Mouse (Mus musculus) midbrain, embryonic 11.5 days (tissue): ENCODE data around the gene Spast. TPM values are rescaled to one million over a fixed set of nuclear protein-coding genes. Genes with fewer than 3 reads are reported as not detected.
"Not testable (repeated sequence)": the region's sequence is repeated elsewhere in the genome, so short reads cannot be mapped to it uniquely, and the experiment has no call there.

Experiments used
- ATAC-seq: fragments of 200-750 bp; cut with Nextera tagmentation; 2 replicates; pipeline ENCODE4 v1.8.0; 2017; ENCODE audit warnings: moderate TSS enrichment, moderate library complexity; ENCODE audit not compliant: low FRiP score
- DNase-seq: peaks from one replicate; pipeline ENCODE4 v3.0.0; 2015; ENCODE audit warnings: low spot score; ENCODE audit errors: missing footprints
- H3K27ac ChIP-seq: fragments of 300-500 bp; sonication (generic); 2 replicates; pipeline ENCODE4 v1.5.1; 2014; ENCODE audit warnings: low read depth, low read length
- H3K27me3 ChIP-seq: fragments of 300-500 bp; sonication (generic); 2 replicates; pipeline ENCODE4 v1.6.1; 2014; ENCODE audit warnings: mild to moderate bottlenecking, low read length, moderate library complexity, mixed read lengths; ENCODE audit not compliant: control insufficient read depth, insufficient read depth
- H3K36me3 ChIP-seq: fragments of 300-500 bp; sonication (generic); 2 replicates; pipeline ENCODE4 v1.6.1; 2014; ENCODE audit warnings: mild to moderate bottlenecking, low read length, moderate library complexity, mixed read lengths; ENCODE audit not compliant: control insufficient read depth, insufficient read depth
- H3K4me1 ChIP-seq: fragments of 300-500 bp; sonication (generic); 2 replicates; pipeline ENCODE4 v1.6.1; 2014; ENCODE audit warnings: low read length; ENCODE audit not compliant: control insufficient read depth, insufficient read depth
- H3K4me2 ChIP-seq: fragments of 300-500 bp; sonication (generic); 2 replicates; pipeline ENCODE4 v1.6.1; 2014; ENCODE audit warnings: mild to moderate bottlenecking, moderate library complexity
- H3K4me3 ChIP-seq: fragments of 300-500 bp; sonication (generic); 2 replicates; pipeline ENCODE4 v1.5.1; 2014; ENCODE audit warnings: low read depth, low read length
- H3K9ac ChIP-seq: fragments of 300-500 bp; sonication (generic); 2 replicates; pipeline ENCODE4 v1.6.1; 2014; ENCODE audit warnings: low read length
- H3K9me3 ChIP-seq: fragments of 300-500 bp; sonication (generic); 2 replicates; pipeline ENCODE4 v1.6.1; 2016; ENCODE audit warnings: low read length; ENCODE audit not compliant: control insufficient read depth
- WGBS: fragments of 180-500 bp; shearing (Covaris S2); extraction: QIAGEN DNeasy Blood & Tissue Kit; methylation state at CpG from one replicate; pipeline ENCODE4 v1.1.7; 2014; 5-methylcytosine and 5-hydroxymethylcytosine counted together
- polyA plus RNA-seq: library from polyadenylated mRNA; unstranded; fragments of >200 nt; fragmentation: Nextera tagmentation; extraction: Ambion mirVana; gene quantifications from 2 replicates; pipeline ENCODE4 v1.2.1, GENCODE M21; 2014

Spast gene
- polyA plus RNA-seq, 1 experiment from 2014 or later = 48.8 TPM

DNA sequence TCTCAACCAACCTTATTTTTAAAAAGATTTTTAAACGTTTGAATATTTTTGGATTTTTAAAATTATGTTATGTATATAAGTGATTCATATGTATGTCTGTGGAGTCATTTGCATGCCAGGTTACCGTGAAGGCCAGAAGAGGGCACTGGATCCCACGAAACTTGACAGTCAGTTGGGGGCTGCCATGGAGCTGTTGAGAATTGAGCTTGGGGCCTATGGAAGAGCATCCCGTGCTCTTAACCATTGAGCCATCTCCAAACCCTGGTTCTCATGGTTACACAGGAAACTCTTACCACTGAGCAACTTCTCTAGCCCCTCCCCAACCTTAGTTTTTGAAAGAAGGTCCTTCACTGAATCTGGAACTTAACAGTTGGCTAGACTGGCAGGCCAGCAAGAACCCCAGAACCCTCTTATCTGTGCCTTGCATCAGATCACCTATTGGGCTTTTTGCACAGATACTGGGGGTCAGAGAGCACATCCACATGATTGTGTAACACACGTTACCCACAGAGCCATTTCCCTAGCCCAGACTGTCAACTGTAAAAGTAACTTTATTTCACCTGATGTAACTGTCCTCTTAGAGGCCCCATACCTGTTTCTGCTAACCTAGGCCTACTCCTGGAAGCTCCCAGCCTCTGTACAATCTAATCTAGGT lies 16.3 kb upstream of the Spast start:
- DNase-seq (no peak), ATAC-seq (no peak)
- Histone ChIP-seq H3K27ac (no peak overlapping the region), H3K27me3 (no peaks in the 10 kb centered on the region), H3K9ac (no peak overlapping the region), H3K4me1 (no peaks in the 10 kb centered on the region), H3K9me3 (no peaks in the 10 kb centered on the region), H3K4me2 (no peak overlapping the region), H3K4me3 (no peak overlapping the region), H3K36me3 (no peaks in the 10 kb centered on the region)
- 52% methylated on average over 5 of the region's 5 CpGs for WGBS

DNA sequence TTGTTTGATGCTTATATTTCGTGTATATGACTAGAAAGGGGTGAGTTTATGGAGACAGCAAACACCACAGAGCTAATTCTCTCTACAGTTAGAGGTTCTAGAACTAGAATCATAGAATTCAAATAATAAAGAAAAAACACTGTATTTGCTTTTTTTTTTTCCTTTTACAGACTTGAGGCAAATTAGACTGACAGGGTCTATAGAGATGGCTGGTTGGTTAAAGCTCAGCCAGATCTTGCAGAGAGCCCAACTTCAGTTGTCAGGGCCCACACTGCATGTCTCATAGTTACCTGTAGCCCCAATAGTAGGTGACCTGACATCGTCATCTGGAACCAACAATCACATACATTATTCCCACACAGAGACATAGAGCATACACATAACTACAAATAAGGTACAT lies 14.9 kb upstream of the Spast start, which contains the start of gene Dpy30:
Dpy30 (minus strand) TSS at position 101 of the 400 bp plus-strand sequence.
- Histone ChIP-seq H3K9ac (no peak within 1 kb of the TSS), H3K4me2 (no peak within 1 kb of the TSS), H3K27me3 (no peaks in the 10 kb centered on the region), H3K4me3 (no peak within 1 kb of the TSS), H3K9me3 (no peaks in the 10 kb centered on the region), H3K36me3 (no peaks in the 10 kb centered on the region), H3K4me1 (no peaks in the 10 kb centered on the region), H3K27ac (no peak within 1 kb of the TSS)
- no peak for ATAC-seq
- DNase-seq = no peak
- 83% methylated on average over 2 of the region's 2 CpGs for WGBS

DNA sequence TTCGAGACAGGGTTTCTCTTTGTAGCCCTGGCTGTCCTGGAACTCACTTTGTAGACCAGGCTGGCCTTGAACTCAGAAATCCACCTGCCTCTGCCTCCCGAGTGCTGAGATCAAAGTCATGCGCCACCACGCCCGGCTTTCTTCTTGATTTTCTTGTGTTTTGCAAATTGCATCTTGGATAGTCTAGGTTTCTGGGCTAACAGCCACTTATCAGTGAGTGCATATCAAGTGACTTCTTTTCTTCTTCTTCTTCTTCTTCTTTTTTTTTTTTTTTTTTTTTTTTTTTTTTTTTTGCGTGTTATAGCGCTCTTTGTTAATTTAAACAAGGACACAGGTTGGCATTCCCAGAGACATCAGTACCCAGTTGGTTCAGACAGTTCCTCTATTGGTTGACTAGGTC lies 11.6 kb upstream of the Spast start:
- H3K4me1 ChIP-seq, H3K9me3 ChIP-seq, H3K27me3 ChIP-seq, H3K36me3 ChIP-seq, H3K4me2 ChIP-seq, H3K9ac ChIP-seq, DNase-seq, ATAC-seq, H3K4me3 ChIP-seq, H3K27ac ChIP-seq: not testable (repeated sequence)
- WGBS = 90% methylated on average over 7 of the region's 7 CpGs

DNA sequence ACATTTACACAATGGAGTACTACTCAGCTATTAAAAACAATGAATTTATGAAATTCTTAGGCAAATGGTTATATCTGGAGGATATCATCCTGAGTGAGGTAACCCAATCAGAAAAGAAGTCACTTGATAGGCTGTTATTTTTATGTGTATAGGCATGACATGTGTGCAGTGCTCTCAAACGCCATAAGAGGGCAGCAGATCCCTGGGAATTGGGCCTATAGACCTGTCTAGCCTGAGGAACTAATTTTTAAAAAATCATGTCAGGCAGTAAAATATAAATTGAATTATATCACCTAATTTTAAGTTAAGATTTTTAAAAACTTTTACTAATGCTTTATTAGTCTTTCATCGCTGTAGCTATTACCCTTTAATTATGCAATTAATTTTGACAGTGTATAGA lies 10.6 kb upstream of the Spast start:
- DNase-seq = peak; percentile 91
- H3K27me3 ChIP-seq, H3K4me2 ChIP-seq, H3K36me3 ChIP-seq, H3K4me3 ChIP-seq, H3K9ac ChIP-seq, ATAC-seq, H3K27ac ChIP-seq, H3K9me3 ChIP-seq, H3K4me1 ChIP-seq: not testable (repeated sequence)
- 46% methylated on average over 2 of the region's 2 CpGs for WGBS

DNA sequence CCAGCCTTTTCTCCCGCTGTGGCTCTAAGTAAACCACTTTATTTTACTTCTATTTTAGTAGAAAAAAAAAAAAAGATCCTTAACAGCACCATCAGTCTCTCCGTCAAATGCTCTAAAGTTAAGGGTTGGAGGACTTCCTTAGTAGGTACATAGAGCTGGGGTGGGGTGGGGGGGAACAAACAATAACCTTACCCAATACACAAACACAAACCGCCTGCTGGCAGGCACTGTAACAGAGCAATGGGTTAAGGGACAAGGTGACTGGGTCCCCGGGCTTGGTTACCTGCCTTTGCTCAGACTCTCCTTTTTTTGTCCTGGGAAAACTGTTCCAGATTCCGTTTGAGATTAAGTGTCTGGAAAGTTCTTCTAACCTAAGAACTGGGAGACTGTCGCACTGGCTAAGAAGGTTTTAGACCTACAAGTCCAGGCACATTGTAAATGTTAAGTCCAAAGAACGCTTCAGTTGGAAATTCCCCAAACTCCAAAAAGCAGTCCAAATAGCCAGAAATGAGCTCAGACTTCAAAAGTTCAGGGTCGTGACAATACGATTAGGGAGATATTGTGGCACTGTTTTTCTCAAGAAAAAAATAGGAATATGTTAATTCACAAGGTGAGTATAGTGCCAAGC lies 7.6 kb upstream of the Spast start:
- no peak for ATAC-seq
- H3K4me3 ChIP-seq = no peak overlapping the region
- no peaks in the 10 kb centered on the region for H3K36me3 ChIP-seq
- H3K27ac ChIP-seq = no peak overlapping the region
- H3K4me1 ChIP-seq = no peaks in the 10 kb centered on the region
- 84% methylated on average over 9 of the region's 9 CpGs for WGBS
- DNase-seq = no peak
- H3K9ac ChIP-seq = no peak overlapping the region
- H3K4me2 ChIP-seq = no peak overlapping the region
- H3K27me3 ChIP-seq = no peaks in the 10 kb centered on the region
- no peaks in the 10 kb centered on the region for H3K9me3 ChIP-seq

DNA sequence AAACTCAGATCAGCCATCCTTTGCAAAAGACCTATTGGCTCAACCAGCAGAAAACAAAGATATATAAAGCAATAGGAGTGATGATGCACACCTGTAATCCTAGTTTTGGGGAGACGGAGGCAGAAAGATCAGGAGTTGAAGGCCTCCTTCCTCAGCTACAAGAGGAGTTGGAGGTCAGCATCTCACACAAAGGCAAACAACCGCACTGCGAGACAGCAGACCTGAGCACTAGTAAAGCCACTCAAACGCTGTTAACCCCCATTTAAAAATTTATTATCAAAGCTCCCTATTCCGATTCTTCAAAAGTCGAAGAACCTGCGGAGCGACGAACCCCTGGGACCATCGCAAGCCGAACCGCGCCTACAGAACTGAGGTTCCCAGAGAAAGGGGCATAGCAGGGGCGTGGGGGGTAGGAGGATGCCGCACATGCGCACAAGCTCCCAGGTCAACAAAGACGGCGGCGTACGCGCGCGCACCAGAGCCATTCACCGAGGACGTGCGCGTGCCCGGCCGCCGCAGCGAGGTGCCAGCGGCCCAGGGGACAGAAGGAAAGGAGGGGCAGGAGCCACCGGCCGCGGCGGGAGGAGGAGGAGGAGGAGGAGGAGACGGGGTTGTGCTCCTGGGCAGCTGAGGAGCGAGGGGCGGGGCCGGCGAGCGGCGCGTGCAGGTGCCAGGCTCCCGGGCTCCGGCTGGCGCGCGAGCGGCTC lies 409 bp upstream of the Spast start:
- no peaks in the 10 kb centered on the region for H3K9me3 ChIP-seq
- WGBS = under 1% methylated on average over 44 of the region's 50 CpGs
- H3K27me3 ChIP-seq = no peaks in the 10 kb centered on the region

DNA sequence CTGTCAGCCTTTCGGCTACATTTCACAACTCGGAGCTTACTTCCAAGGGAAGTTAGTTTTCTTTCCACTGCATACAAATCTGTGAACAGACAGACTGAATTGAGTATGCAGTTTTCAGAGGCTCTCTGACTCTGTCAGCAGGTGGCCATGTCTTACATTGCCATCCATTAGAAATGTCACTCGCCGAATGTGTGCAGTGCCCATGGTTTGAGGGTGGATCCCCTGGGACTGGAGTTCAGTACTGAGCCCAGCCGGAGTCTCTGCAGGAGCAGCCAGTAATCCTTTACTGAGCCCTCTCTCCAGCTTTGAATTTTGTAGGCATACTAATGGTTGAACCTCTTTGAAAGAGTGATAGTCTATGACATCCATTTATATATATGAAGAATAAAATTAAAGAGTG lies 2.4 kb downstream of the Spast start:
- Histone ChIP-seq H3K9ac (no peak overlapping the region), H3K4me2 (peak overlapping the region; percentile 10), H3K27ac (no peak overlapping the region), H3K9me3 (no peaks in the 10 kb centered on the region), H3K27me3 (no peaks in the 10 kb centered on the region), H3K36me3 (peaks cover 4% of the 10 kb centered on the region), H3K4me3 (no peak overlapping the region), H3K4me1 (peaks cover 16% of the 10 kb centered on the region)
- 65% methylated on average over 5 of the region's 5 CpGs for WGBS
- ATAC-seq (no peak), DNase-seq (no peak)

More for the DNA sequence above, 409 bp upstream of the Spast start:
- Histone ChIP-seq H3K36me3 (no peaks in the 10 kb centered on the region), H3K9ac (peak overlapping the region; percentile 90), H3K27ac (peak overlapping the region; percentile 97), H3K4me1 (peaks cover 16% of the 10 kb centered on the region), H3K4me2 (peak overlapping the region; percentile 58), H3K4me3 (peak overlapping the region; percentile 97)
- peak; percentile 100 for DNase-seq
- peak; percentile 96 for ATAC-seq

DNA sequence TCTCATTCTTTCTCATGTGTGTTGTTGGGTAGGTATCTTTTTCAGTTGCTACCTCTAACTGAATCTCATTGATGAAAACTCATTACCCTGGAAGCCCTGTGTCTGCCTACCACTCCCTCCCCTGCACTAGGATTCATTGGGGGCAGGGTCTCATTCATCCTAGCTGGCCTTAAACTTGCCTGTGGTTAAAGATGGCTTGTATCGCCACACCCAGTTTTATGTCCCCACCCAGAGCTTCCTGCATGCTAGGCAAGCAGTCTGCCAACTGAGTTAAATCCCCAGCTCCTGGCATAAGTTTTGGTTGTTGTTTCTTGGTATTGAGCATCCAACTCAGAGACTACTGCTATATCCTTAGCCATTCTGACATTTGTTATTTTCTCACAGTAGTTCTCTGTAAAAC lies 24.8 kb downstream of the Spast start:
- ATAC-seq (no peak), DNase-seq (no peak)
- H3K9ac ChIP-seq = no peak overlapping the region
- no peaks in the 10 kb centered on the region for H3K27me3 ChIP-seq
- H3K9me3 ChIP-seq = no peaks in the 10 kb centered on the region
- 100% methylated on average over 1 of the region's 1 CpGs for WGBS
- H3K4me3 ChIP-seq = no peak overlapping the region
- H3K36me3 ChIP-seq = 0 out of 2 replicates have a peak, but pooled peaks cover 2% of the 10 kb centered on the region
- no peak overlapping the region for H3K27ac ChIP-seq
- H3K4me2 ChIP-seq = no peak overlapping the region
- no peaks in the 10 kb centered on the region for H3K4me1 ChIP-seq

DNA sequence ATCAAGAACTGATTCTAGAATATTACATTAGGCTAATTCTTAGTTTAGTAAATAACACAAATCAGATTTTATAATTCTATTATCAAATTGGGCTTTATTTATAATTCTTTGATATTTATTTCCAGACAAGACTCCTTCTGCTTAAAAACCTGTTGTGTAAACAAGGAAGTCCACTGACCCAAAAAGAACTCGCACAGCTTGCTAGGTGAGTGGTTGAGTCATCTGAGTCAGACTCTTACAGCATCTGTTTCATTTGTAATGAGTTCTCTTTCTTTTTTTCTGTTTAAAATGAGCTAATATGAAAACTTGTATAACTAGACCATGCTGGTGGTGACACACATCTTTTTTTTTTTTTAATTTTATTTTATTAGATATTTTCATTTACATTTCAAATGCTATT lies 38.1 kb downstream of the Spast start:
- H3K27ac ChIP-seq = no peak overlapping the region
- DNase-seq (no peak), ATAC-seq (no peak)
- 97% methylated on average over 1 of the region's 1 CpGs for WGBS
- no peaks in the 10 kb centered on the region for H3K27me3 ChIP-seq
- no peak overlapping the region for H3K4me2 ChIP-seq
- H3K4me1 ChIP-seq = no peaks in the 10 kb centered on the region
- H3K9ac ChIP-seq = no peak overlapping the region
- H3K9me3 ChIP-seq = no peaks in the 10 kb centered on the region
- peaks cover 9% of the 10 kb centered on the region; the same call in 1 of the 2 replicates for H3K36me3 ChIP-seq
- H3K4me3 ChIP-seq = no peak overlapping the region
